Mouse (Mus musculus): Measurements from ENCODE around the gene Foxf1.

DNA sequence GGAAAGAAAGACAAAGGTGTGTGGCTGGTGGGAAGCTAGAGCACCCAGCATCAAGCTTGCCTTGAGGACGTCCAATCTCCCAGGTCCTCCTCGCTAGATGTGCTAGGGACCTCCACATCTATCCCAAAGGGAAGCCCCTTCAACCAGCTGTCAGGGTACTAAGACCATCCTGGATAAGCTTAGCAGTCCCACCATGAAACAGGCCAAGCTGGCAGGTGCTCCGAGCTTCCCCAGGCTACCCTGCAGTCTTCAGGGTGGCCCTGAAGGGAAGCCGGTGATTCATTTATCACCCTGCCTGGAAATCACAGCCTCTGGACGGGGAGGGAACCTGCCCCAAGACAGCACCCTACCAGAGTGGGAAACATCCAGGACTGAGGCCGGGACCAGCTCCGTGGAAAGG, 7.6 kb upstream of the Foxf1 start:
- TF ChIP-seq CTCF (IDR thresholded peaks at IDR 0.05; ENCODE audit: control insufficient read depth, insufficient read depth, insufficient read length) (no peak), USF1 (IDR thresholded peaks at IDR 0.05; ENCODE audit: low read depth) (no peak), MYOG (IDR thresholded peaks at IDR 0.05; ENCODE audit: control insufficient read depth, extremely low read depth, insufficient read length) (no peak), MAX (IDR thresholded peaks at IDR 0.05) (no peak)
